Mouse (Mus musculus): Measurements from ENCODE around the gene Gm12258.
"Not testable (repeated sequence)": the region's sequence is repeated elsewhere in the genome, so short reads cannot be mapped to it uniquely, and the experiment has no call there.

Gene Gm12258

GRCm38 (mm10) chr11:58846919-58847461, at the start of gene Gm12258:
Gene Gm12258, plus strand, starts transcription at chr11:58847158.
- CTCF ChIA-PET = interaction anchor here in 1 of 4 experiments (1.0 to 1.1 kb wide), 2 partner anchors 58 to 68 kb away, joined by 3 read pairs; no protein-coding TSS in a partner anchor
- POLR2A ChIA-PET = interaction anchor here in 3 of 4 experiments (0.7 to 1.6 kb wide), 5 partner anchors 21 to 338 kb away, joined by 3 to 6 read pairs (median 4); partner anchors contain the start of genes Hist3h2a (in 1 of the 3), Trim17 (in 1 of the 3) and Zfp39 (in 1 of the 3)

DNA sequence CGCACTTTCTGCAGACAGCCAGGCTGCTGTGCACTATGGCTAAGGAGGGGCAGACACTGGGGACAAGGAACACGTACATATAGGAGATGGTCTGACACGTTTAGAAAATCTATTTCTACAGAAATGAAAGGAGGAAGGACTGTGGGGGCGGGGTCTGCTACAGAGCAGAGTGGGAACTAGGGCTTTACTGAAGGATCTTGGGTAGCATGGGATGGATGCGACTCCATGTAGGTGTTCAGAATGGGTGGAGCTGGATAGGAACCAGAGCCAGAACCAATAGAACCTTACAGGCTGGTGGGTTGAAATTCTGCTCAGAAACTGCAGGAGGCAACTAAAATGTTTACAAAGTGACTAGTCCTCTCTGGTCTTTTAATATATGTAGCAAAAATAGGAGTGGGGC, 47.2 kb upstream of the Gm12258 start:
- CTCF ChIA-PET = interaction anchor here in 1 of 4 experiments (0.5 kb wide), 1 partner anchor 851 kb away, joined by 7 read pairs; no protein-coding TSS in a partner anchor

GRCm38 (mm10) chr11:58801558-58802228, 45.3 kb upstream of the Gm12258 start, which contains the start of gene Fam183b:
Gene Fam183b, minus strand, starts transcription at chr11:58801960.
- CTCF ChIA-PET = interaction anchor here (0.5 to 1.9 kb wide), 7 partner anchors 10 to 724 kb away, joined by 3 to 7 read pairs (median 4); no protein-coding TSS in a partner anchor
- POLR2A ChIA-PET = interaction anchor here in 3 of 4 experiments (0.5 to 4.2 kb wide), 9 partner anchors 10 to 853 kb away, joined by 3 to 12 read pairs (median 3); partner anchors contain the start of genes Hist3h2a (in 1 of the 3), Mrpl22 (in 1 of the 3), Sh3bp5l (in 1 of the 3) and Trim17 (in 1 of the 3)

More for the DNA sequence above, 47.2 kb upstream of the Gm12258 start:
- POLR2A ChIA-PET = interaction anchor here in 1 of 4 experiments (4.2 kb wide), 1 partner anchor 12 kb away, joined by 12 read pairs; no protein-coding TSS in a partner anchor

DNA sequence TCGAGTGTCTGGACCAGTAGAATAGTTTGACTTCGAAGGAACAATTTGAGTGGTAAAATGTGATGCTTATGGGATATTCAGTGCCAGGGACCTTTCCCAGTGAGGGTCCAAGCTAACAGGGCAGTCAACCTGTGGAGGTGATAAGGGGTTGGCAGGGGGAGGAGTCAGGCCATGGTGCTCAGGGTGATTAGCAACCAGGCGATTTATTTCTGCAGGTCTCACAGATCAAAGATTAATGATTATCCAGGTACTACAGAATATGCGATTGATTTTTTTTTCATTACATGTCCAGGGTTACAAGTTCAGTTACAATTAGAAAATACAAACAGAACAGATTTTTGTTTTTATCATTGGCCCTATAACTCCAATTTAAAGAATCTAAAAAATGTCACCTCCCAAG, 43.1 kb upstream of the Gm12258 start:
- POLR2A ChIA-PET = no interaction called here
- CTCF ChIA-PET = no interaction called here

GRCm38 (mm10) chr11:58804393-58804792, 42.6 kb upstream of the Gm12258 start:
- ChIA-PET POLR2A (no interaction called here), CTCF (no interaction called here)

DNA sequence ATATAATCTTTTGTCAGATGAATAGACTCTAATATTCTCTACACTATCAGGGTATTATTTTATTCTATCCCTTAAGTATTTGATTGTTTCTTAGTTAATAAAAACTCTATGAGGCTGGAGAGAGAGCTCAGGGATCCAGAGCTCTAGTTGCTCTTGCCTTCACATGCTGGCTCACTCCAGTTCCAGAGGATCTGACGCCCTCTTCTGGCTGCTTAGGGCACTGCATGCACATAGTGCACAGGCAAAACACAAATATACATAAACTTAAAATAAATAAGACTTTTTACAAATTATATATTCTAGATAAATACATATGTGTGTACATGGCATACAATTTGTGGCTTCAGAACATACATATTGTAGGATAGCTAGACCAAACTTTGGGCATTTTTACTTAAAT, 35.0 kb upstream of the Gm12258 start:
- ChIA-PET POLR2A (interaction anchor here in 1 of 4 experiments (1.0 kb wide), 1 partner anchor 10 kb away, joined by 6 read pairs; the partner anchor contains the start of gene Fam183b), CTCF (interaction anchor here (0.6 to 1.5 kb wide), 14 partner anchors 9 to 513 kb away, joined by 3 to 7 read pairs (median 3); partner anchors contain the start of gene Fam183b (in 2 of the 4))

DNA sequence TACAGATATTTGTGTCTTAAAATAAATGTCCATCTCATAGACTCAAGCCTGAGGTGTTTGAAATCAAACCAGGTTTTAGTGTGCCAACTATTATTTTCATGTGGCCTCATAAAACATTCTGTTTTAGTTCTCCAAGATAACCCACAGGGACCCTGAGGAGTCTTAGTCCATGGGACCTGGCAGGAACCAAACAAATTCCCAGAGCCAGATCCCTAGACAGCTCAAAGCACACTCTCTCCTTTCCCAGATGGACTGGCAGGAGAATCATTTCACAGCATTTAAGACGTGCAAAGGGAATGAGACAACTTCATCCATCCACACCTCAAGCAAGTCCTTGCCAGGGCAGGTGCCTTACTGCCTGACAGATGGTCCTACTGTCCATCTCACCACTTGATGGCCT, 32.3 kb upstream of the Gm12258 start, which contains the start of gene Olfr313:
Olfr313 (plus strand) TSS at position 301 of the 400 bp plus-strand sequence.
- CTCF ChIA-PET, POLR2A ChIA-PET: not testable (repeated sequence)

- ChIA-PET CTCF (interaction anchor here in 3 of 4 experiments (0.6 to 0.9 kb wide), 4 partner anchors 25 to 438 kb away, joined by 3 to 6 read pairs (median 5); no protein-coding TSS in a partner anchor), POLR2A (interaction anchor here in 1 of 4 experiments (0.7 kb wide), 1 partner anchor 25 kb away, joined by 4 read pairs; no protein-coding TSS in a partner anchor)
Observed at GRCm38 (mm10) chr11:58815676-58816075, 31.3 kb upstream of the Gm12258 start.

DNA sequence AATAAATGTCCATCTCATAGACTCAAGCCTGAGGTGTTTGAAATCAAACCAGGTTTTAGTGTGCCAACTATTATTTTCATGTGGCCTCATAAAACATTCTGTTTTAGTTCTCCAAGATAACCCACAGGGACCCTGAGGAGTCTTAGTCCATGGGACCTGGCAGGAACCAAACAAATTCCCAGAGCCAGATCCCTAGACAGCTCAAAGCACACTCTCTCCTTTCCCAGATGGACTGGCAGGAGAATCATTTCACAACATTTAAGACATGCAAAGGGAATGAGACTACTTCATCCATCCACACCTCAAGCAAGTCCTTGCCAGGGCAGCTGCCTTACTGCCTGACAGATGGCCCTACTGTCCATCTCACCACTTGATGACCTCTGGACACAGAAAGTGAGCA, 18.0 kb upstream of the Gm12258 start, which contains the start of gene Olfr312:
Olfr312 (plus strand) TSS at position 301 of the 400 bp plus-strand sequence.
- CTCF ChIA-PET = interaction anchor here in 1 of 4 experiments (0.7 kb wide), 1 partner anchor 159 kb away, joined by 5 read pairs; no protein-coding TSS in a partner anchor
- POLR2A ChIA-PET = not testable (repeated sequence)

DNA sequence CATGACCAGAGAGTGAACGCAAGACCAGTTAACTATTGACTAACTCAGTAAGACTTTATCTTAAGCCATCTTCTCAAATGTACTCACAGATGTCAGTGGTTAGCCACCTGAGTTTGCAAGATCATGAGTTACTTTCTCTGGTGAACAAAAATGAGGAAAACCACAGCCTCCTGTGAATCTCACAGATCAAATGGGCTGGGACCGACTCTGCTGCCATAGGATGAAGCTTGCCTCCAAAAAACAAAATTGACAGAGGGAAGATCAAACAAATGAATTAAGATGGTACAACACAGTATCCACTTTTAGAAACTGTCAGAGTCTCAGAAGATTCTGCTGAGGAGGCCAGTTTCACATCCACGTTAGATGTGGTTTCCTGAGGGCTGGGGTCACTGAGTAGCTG, 17.2 kb upstream of the Gm12258 start:
- CTCF ChIA-PET = interaction anchor here in 1 of 4 experiments (0.7 kb wide), 1 partner anchor 160 kb away, joined by 5 read pairs; no protein-coding TSS in a partner anchor

DNA sequence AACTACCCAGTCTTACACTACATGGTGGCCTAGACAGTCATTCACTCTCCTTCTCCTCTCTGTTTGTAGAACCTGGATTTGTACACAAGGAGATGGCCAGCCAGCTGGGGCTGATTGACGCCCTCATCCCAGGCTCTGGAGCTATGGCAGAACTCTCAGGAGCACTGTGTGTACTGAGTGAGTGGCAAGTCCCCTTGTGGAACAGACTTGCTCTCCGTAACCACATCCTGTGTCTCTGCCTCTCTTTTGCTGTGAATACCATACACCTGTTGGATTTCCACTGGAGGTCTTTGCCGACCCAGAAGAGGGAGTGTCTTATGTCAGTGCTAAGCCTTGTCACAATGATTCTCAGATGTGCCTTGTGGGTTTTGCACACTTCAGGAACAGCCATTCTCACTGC, 14.4 kb upstream of the Gm12258 start:
- POLR2A ChIA-PET, CTCF ChIA-PET: not testable (repeated sequence)

More for the DNA sequence above, 17.2 kb upstream of the Gm12258 start:
- POLR2A ChIA-PET = no interaction called here

DNA sequence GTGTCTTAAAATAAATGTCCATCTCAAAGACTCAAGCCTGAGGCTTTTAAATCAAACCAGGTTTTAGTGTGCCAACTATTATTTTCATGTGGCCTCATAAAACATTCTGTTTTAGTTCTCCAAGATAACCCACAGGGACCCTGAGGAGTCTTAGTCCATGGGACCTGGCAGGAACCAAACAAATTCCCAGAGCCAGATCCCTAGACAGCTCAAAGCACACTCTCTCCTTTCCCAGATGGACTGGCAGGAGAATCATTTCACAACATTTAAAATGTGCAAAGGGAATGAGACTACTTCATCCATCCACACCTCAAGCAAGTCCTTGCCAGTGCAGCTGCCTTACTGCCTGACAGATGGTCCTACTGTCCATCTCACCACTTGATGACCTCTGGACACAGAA, 8.0 kb upstream of the Gm12258 start, which contains the start of gene Olfr311:
Olfr311 (plus strand) TSS at position 301 of the 400 bp plus-strand sequence.
- POLR2A ChIA-PET = not testable (repeated sequence)

DNA sequence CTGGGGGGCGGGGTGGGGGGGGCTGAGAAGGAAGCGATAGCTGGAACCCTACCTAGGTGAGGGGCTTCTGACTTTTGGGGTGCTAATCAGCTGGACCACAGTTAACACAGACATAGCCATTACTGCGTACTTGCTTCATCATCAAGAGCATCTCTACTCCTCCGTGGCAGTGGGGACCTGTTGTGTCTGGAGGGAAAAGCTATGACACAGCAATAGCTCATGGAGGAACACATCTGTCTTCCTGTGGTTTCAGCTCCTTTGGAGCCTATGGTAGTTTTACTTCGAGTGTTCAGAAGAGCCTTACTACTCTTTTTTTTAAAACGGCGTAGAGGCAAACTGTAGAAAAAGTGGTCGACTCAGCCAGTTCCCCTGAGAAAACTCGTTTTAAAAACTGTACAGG, 678 bp downstream of the Gm12258 start:
- ChIA-PET POLR2A (interaction anchor here in 3 of 4 experiments (0.7 to 1.6 kb wide), 8 partner anchors 9 to 339 kb away, joined by 3 to 6 read pairs (median 3); partner anchors contain the start of genes Hist3h2a (in 1 of the 3), Trim17 (in 1 of the 3) and Zfp39 (in 1 of the 3)), CTCF (interaction anchor here in 2 of 4 experiments (0.5 to 1.1 kb wide), 3 partner anchors 57 to 702 kb away, joined by 3 to 4 read pairs (median 3); no protein-coding TSS in a partner anchor)

More for the DNA sequence above, 8.0 kb upstream of the Gm12258 start, which contains the start of gene Olfr311:
- CTCF ChIA-PET = interaction anchor here in 1 of 4 experiments (0.5 kb wide), 1 partner anchor 52 kb away, joined by 3 read pairs; no protein-coding TSS in a partner anchor

GRCm38 (mm10) chr11:58849731-58850130, 2.8 kb downstream of the Gm12258 start:
- CTCF ChIA-PET = no interaction called here
- POLR2A ChIA-PET = no interaction called here

GRCm38 (mm10) chr11:58860744-58861143, 13.8 kb downstream of the Gm12258 start:
- ChIA-PET POLR2A (no interaction called here), CTCF (no interaction called here)

DNA sequence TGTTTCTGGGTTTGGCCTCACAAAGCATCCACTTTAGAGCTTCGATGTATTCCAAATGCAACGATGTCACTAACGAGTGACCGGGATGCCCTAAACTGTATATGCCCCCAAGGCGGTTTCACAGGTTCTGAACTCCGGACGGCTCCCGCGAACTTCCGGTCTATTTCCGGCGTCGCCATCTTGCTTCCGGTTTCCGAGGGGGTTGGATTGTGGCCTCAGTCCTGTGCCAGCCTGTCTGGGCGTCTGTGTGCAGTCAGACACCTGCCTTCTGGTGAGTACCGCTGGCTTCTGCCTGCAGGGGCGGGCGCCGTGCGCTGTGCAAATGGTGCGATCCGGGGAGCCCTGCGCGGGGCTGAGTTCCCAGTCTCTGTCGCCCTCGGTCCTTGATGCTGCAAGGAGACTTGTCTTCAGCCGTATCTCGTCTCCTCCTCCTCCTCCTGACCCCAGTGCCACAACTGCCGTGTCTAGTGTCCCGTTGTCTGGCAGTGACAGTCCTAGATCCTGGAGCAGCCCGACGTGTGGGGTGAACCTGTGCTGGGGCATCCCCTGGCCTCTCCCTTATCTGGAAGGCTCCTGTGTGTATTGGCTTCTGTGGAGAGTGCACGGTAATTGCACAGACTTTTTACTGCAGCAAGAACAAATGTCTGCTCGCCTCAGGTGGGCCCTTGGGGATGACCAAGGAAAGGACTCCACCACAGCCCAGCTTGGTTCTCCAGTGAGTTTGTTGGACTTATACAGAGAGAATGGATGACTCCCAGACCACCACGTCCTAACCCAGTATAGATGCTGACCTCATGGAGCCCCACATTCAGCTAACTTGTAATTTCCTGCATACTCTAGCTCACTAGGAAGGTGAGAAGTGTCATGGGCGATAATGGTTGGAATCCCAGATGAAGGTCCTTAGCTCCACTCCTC, 20.3 kb downstream of the Gm12258 start, which contains the start of gene 2810021J22Rik:
2810021J22Rik (plus strand) TSS at position 178 of the 915 bp plus-strand sequence.
- ChIA-PET POLR2A (interaction anchor here in 3 of 4 experiments (0.6 to 1.3 kb wide), 8 partner anchors 12 to 87 kb away, joined by 3 to 4 read pairs (median 3); partner anchors contain the start of genes Gm12258 (in 1 of the 3), Hist3h2a (in 1 of the 3), Trim17 (in 1 of the 3) and Zfp39 (in 1 of the 3)), CTCF (interaction anchor here in 3 of 4 experiments (0.6 to 1.2 kb wide), 4 partner anchors 50 to 756 kb away, joined by 3 to 5 read pairs (median 3); no protein-coding TSS in a partner anchor)

DNA sequence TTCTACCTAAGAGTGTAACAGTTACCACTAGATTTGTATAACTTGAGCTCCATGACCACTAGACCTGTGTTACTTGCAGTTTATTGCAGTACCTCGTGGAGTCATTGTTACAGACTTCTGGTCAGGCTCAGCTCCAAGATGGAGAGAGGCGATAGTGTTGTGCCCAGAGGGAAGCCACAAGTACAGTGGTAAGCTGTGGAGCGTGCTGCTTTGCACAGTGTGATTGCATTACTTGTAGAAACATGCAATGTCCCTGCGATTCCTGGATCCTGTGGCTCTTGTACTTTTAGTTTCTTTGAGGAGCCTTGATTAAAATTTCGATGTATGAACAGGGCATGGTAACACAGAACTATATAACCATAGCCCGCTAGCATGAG, 21.0 kb downstream of the Gm12258 start:
- POLR2A ChIA-PET = interaction anchor here in 3 of 4 experiments (1.0 to 1.3 kb wide), 6 partner anchors 11 to 87 kb away, joined by 3 to 4 read pairs (median 3); partner anchors contain the start of genes Gm12258 (in 1 of the 3), Hist3h2a (in 1 of the 3), Trim17 (in 1 of the 3) and Zfp39 (in 1 of the 3)
- CTCF ChIA-PET = interaction anchor here in 1 of 4 experiments (0.6 kb wide), 1 partner anchor 755 kb away, joined by 5 read pairs; no protein-coding TSS in a partner anchor

Measured in embryonic stem cell, embryonic (primary cell).